ENCODE assay signal across 11 mouse cellular contexts in the genomic region with DNA sequence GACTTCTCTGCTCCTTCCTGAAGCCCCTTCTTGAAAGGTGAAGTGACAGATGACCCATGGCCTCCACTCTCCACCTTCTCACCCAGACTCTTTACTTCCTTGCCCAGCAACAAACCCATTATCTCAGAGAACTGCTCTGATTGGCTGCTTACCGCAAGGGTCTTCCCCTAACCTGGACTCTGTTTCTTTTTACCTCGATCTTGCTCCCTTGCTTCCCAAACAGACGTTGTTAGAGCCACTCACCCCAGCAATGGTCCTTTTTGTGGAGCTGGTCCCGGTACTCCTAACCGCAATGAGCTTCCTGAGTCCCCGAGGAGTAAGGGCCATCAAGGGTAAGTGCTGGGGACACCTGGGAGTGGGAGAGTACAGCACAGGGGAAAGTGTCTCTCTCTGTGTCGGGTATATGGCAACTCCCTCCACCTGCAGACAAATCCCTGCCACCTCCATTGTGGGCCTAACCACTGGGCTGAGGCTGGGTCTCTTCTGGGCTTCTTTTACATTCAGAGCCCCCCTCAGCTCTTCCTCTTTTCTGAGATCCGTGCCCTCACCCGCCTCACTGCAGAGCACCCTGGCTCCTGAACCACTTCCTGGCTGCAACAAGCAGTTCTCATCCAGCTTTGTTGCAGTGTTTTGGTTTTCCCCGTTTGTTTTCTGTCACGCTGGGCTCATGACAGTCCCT. TPM values are rescaled to one million over a fixed set of nuclear protein-coding genes. Genes with fewer than 3 reads are reported as not detected.
DNase-seq lines count a peak whose midpoint lies in the region; ATAC-seq lines count a peak whose summit lies in the region.
"Had no signal": no experiment of that assay in that cellular context is flagged by ENCODE, and none has a peak within 500 bp of the region (broad histone marks: within the 10 kb centered on the region; RNA-seq: fewer than 3 reads in every experiment).

A gene (plus strand): TSS at position 144 of the 679 bp plus-strand sequence.

- H3K4me2 ChIP-seq in hindbrain, embryonic 11.5 days (replicated peaks; ENCODE audit: low read depth, low read length), result no peak within 1 kb of the TSS
- H3K4me2 ChIP-seq: hindbrain, embryonic 12.5 days had no signal

- H3K4me1 ChIP-seq in hindbrain, embryonic 10.5 days (replicated peaks), result peaks cover 22% of the 10 kb centered on the region
- no peaks in the 10 kb centered on the region for H3K4me1 ChIP-seq in hindbrain, embryonic 11.5 days (replicated peaks; ENCODE audit: control insufficient read depth, insufficient read depth, low read length)

- DNase-seq in hindbrain, embryonic 10.5 days (ENCODE audit: low spot score), result no peak
- DNase-seq in hindbrain, embryonic 11.5 days (ENCODE audit: low spot score), result no peak
- peak; percentile 55 for DNase-seq in CD4-positive, CD25-positive, alpha-beta regulatory T cell, adult 2 months (ENCODE audit: low read depth, low spot score)
- DNase-seq in spleen, postnatal 36 days (ENCODE audit: low spot score in 2 of 2), result peak; percentile 76 to 79
- DNase-seq in gastrocnemius, adult 18-20 months (ENCODE audit: low spot score), result no peak
- no peak for DNase-seq in adipocyte (ENCODE audit: low spot score)
- DNase-seq in gastrocnemius, postnatal 25 days, result no peak
- DNase-seq: gastrocnemius, postnatal 14 days; kidney, postnatal 25 days had no signal

- H3K27ac ChIP-seq in hindbrain, embryonic 10.5 days, result peak within 1 kb of the TSS; percentile 59
- H3K27ac ChIP-seq in hindbrain, embryonic 11.5 days (ENCODE audit: low read depth, low read length), result no peak within 1 kb of the TSS
- H3K27ac ChIP-seq: hindbrain, embryonic 12.5 days had no signal

- H3K9ac ChIP-seq in hindbrain, embryonic 11.5 days (ENCODE audit: low read depth, low read length), result no peak within 1 kb of the TSS

- 40% methylated on average over 11 of the region's 11 CpGs for WGBS in hindbrain, embryonic 10.5 days
- 45% methylated on average over 11 of the region's 11 CpGs for WGBS in hindbrain, embryonic 11.5 days

- no peaks in the 10 kb centered on the region for H3K9me3 ChIP-seq in hindbrain, embryonic 10.5 days
- H3K9me3 ChIP-seq in hindbrain, embryonic 11.5 days (ENCODE audit: control insufficient read depth, low read length), result no peaks in the 10 kb centered on the region
- H3K9me3 ChIP-seq: hindbrain, embryonic 12.5 days had no signal

- H3K27me3 ChIP-seq in hindbrain, embryonic 10.5 days (ENCODE audit: insufficient read depth, poor library complexity, severe bottlenecking), result 0 out of 2 replicates have a peak, but pooled peaks cover 2% of the 10 kb centered on the region
- H3K27me3 ChIP-seq in hindbrain, embryonic 11.5 days (ENCODE audit: control insufficient read depth, insufficient read depth, low read length), result no peaks in the 10 kb centered on the region
- H3K27me3 ChIP-seq: hindbrain, embryonic 12.5 days had no signal

- no peak within 1 kb of the TSS for H3K4me3 ChIP-seq in hindbrain, embryonic 10.5 days
- H3K4me3 ChIP-seq in hindbrain, embryonic 11.5 days (ENCODE audit: low read depth, low read length), result no peak within 1 kb of the TSS
- H3K4me3 ChIP-seq: hindbrain, embryonic 12.5 days had no signal

- no peak for ATAC-seq in hindbrain, embryonic 11.5 days (ENCODE audit: low FRiP score)
- ATAC-seq in inflammation-experienced regulatory T-cells, adult 6 months, result peak; percentile 86

- no peaks in the 10 kb centered on the region for H3K36me3 ChIP-seq in hindbrain, embryonic 10.5 days
- H3K36me3 ChIP-seq in hindbrain, embryonic 11.5 days (ENCODE audit: control insufficient read depth, insufficient read depth, low read length), result no peaks in the 10 kb centered on the region
- H3K36me3 ChIP-seq: hindbrain, embryonic 12.5 days had no signal

RNA-seq across cellular contexts. Expression of the gene that starts here (rescaled TPM):
- 0.80 and 0.82 TPM in 2 replicates for polyA plus RNA-seq in hindbrain, embryonic 10.5 days (2016; fragmentation: Nextera tagmentation; extraction: Ambion mirVana)
- polyA plus RNA-seq in hindbrain, embryonic 11.5 days (2014; fragmentation: Nextera tagmentation; extraction: Ambion mirVana), result 0.26 and 0.32 TPM in 2 replicates
- 10 to 100 TPM; 14.3 to 81.2 (median 53.9) TPM for polyA plus RNA-seq in inflammation-experienced regulatory T-cells, adult 6 months (2017; shearing (Covaris generic))
- not detected for total RNA-seq in gastrocnemius, adult 18-20 months (2021)
- not detected for total RNA-seq in gastrocnemius, postnatal 25 days (2021)
- total RNA-seq: gastrocnemius, postnatal 14 days had no signal

Comparison
In these comparisons a context has a peak if more than half of its experiments do, and no peak if none do; other contexts are left out.
1. DNase-seq: peak in CD4-positive, CD25-positive, alpha-beta regulatory T cell, adult 2 months (single experiment) and spleen, postnatal 36 days (2 of 2); none in hindbrain, embryonic 10.5 days (single experiment), hindbrain, embryonic 11.5 days (single experiment), gastrocnemius, adult 18-20 months (single experiment), adipocyte (single experiment) and gastrocnemius, postnatal 25 days (single experiment).